Mouse (Mus musculus) stomach, postnatal 0 days (tissue): ENCODE results near the gene Morc3.

ENCODE experiments used
- CTCF ChIP-seq: IDR thresholded peaks from 2 replicates; pipeline ENCODE4 v1.5.1; 2016; ENCODE audit warnings: antibody characterized with exemption, low read depth, mild to moderate bottlenecking, moderate library complexity
- EP300 ChIP-seq: optimal IDR thresholded peaks from 2 replicates; pipeline ENCODE3; 2016; ENCODE audit warnings: antibody characterized with exemption

DNA sequence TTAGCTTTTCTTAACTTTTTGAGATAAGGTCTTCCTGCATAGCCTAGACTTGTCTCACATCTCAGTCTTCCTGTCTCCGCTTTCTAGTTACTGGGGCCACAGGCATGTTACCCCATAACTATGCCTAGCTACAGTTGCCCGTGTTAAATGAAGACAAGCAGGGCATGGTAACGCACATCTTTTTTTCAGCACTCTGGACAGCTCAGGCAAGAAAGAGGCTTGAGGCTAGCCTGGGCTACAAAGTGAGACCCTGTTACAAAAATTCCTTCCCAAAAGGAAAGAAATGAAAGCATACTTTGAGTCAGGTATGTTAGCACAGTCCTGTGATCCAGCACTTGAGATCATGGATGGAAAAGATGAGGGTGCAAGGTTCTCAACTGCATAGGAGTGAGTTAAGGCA lies 18.6 kb downstream of the Morc3 start:
- TF ChIP-seq CTCF (no peak), EP300 (no peak)
